Mouse (Mus musculus) hindbrain, embryonic 12.5 days (tissue): ENCODE data around the gene Mpl. TPM values are rescaled to one million over a fixed set of nuclear protein-coding genes. Genes with fewer than 3 reads are reported as not detected.

ENCODE experiments used
- ATAC-seq: fragments of 200-750 bp; cut with Nextera tagmentation; 2 replicates; pipeline ENCODE4 v1.8.0; 2017; ENCODE audit warnings: moderate TSS enrichment; ENCODE audit not compliant: low FRiP score
- H3K27ac ChIP-seq: fragments of 300-500 bp; sonication (generic); 2 replicates; pipeline ENCODE4 v1.5.1; 2016; ENCODE audit warnings: mild to moderate bottlenecking
- H3K27me3 ChIP-seq: fragments of 300-500 bp; sonication (generic); 2 replicates; pipeline ENCODE4 v1.6.1; 2016; ENCODE audit warnings: mild to moderate bottlenecking
- H3K36me3 ChIP-seq: fragments of 300-500 bp; sonication (generic); 2 replicates; pipeline ENCODE4 v1.6.1; 2016; ENCODE audit warnings: mild to moderate bottlenecking
- H3K4me1 ChIP-seq: fragments of 300-500 bp; sonication (generic); 2 replicates; pipeline ENCODE4 v1.6.1; 2016
- H3K4me2 ChIP-seq: fragments of 300-500 bp; sonication (generic); replicated peaks from 2 replicates; pipeline ENCODE4 v1.6.1; 2016; ENCODE audit warnings: mild to moderate bottlenecking
- H3K4me3 ChIP-seq: fragments of 300-500 bp; sonication (generic); 2 replicates; pipeline ENCODE4 v1.5.1; 2016; ENCODE audit warnings: mild to moderate bottlenecking
- H3K9ac ChIP-seq: fragments of 300-500 bp; sonication (generic); 2 replicates; pipeline ENCODE4 v1.6.1; 2016; ENCODE audit warnings: mild to moderate bottlenecking, moderate library complexity
- H3K9me3 ChIP-seq: fragments of 300-500 bp; sonication (generic); replicated peaks from 2 replicates; pipeline ENCODE4 v1.6.1; 2016; ENCODE audit warnings: mild to moderate bottlenecking
- WGBS: fragments of 180-500 bp; shearing (Covaris S2); methylation state at CpG from one replicate; pipeline ENCODE4 v1.1.7; 2016; 5-methylcytosine and 5-hydroxymethylcytosine counted together
- polyA plus RNA-seq: library from polyadenylated mRNA; unstranded; fragments of >200 nt; fragmentation: Nextera tagmentation; extraction: Ambion mirVana; gene quantifications from 2 replicates; pipeline ENCODE4 v1.2.1, GENCODE M21; 2016

The Mpl gene
- polyA plus RNA-seq, 1 experiment from 2014 or later, result 0.56 TPM

- peak; percentile 78 for ATAC-seq
- Histone ChIP-seq H3K9me3 (no peaks in the 10 kb centered on the region), H3K9ac (peak overlapping the region; percentile 53; the same call in 1 of the 2 replicates), H3K4me1 (peaks cover 17% of the 10 kb centered on the region), H3K4me2 (peak overlapping the region; percentile 82), H3K4me3 (peak overlapping the region; percentile 37), H3K27ac (no peak overlapping the region), H3K27me3 (peaks cover 6% of the 10 kb centered on the region), H3K36me3 (no peaks in the 10 kb centered on the region)
- 22% methylated on average over 18 of the region's 18 CpGs for WGBS
Observed at GRCm38 (mm10) chr4:118445781-118446414, 11.4 kb downstream of the Mpl start.

- no peak overlapping the region for H3K9ac ChIP-seq
- no peak overlapping the region for H3K4me3 ChIP-seq
- H3K4me1 ChIP-seq, result peaks cover 17% of the 10 kb centered on the region
- peaks cover 6% of the 10 kb centered on the region for H3K27me3 ChIP-seq
- WGBS, result 92% methylated on average over 10 of the region's 10 CpGs
- H3K4me2 ChIP-seq, result no peak overlapping the region
- no peak overlapping the region for H3K27ac ChIP-seq
- no peaks in the 10 kb centered on the region for H3K9me3 ChIP-seq
- no peak for ATAC-seq
- no peaks in the 10 kb centered on the region for H3K36me3 ChIP-seq
Observed at GRCm38 (mm10) chr4:118445088-118445487, 12.2 kb downstream of the Mpl start.

GRCm38 (mm10) chr4:118437829-118438253 lies 19.5 kb downstream of the Mpl start:
- no peaks in the 10 kb centered on the region for H3K9me3 ChIP-seq
- ATAC-seq, result peak; percentile 47
- peaks cover 36% of the 10 kb centered on the region for H3K4me1 ChIP-seq
- peak overlapping the region; percentile 71 for H3K4me3 ChIP-seq
- 9% methylated on average over 12 of the region's 12 CpGs for WGBS
- H3K4me2 ChIP-seq, result peak overlapping the region; percentile 99
- no peaks in the 10 kb centered on the region for H3K27me3 ChIP-seq
- H3K9ac ChIP-seq, result peak overlapping the region; percentile 65
- H3K36me3 ChIP-seq, result peaks cover 14% of the 10 kb centered on the region
- H3K27ac ChIP-seq, result peak overlapping the region; percentile 88

GRCm38 (mm10) chr4:118436820-118437603 lies 20.3 kb downstream of the Mpl start, which contains the start of gene Cdc20:
Gene Cdc20 (minus strand): TSS chr4:118437352.
- H3K4me2 ChIP-seq, result peak within 1 kb of the TSS; percentile 99
- WGBS, result under 1% methylated on average over 64 of the region's 67 CpGs
- H3K4me3 ChIP-seq, result peak within 1 kb of the TSS; percentile 71
- peaks cover 36% of the 10 kb centered on the region for H3K4me1 ChIP-seq
- peak; percentile 95 for ATAC-seq
- H3K27ac ChIP-seq, result peak within 1 kb of the TSS; percentile 88
- H3K9ac ChIP-seq, result peak within 1 kb of the TSS; percentile 82
- H3K36me3 ChIP-seq, result peaks cover 22% of the 10 kb centered on the region
- no peaks in the 10 kb centered on the region for H3K27me3 ChIP-seq
- no peaks in the 10 kb centered on the region for H3K9me3 ChIP-seq

GRCm38 (mm10) chr4:118432332-118432731 lies 25.0 kb downstream of the Mpl start:
- no peak overlapping the region for H3K9ac ChIP-seq
- H3K36me3 ChIP-seq, result peaks cover 40% of the 10 kb centered on the region
- H3K4me3 ChIP-seq, result no peak overlapping the region
- H3K27ac ChIP-seq, result no peak overlapping the region
- no peaks in the 10 kb centered on the region for H3K27me3 ChIP-seq
- peaks cover 52% of the 10 kb centered on the region for H3K4me1 ChIP-seq
- no peak overlapping the region for H3K4me2 ChIP-seq
- H3K9me3 ChIP-seq, result no peaks in the 10 kb centered on the region
- ATAC-seq, result no peak
- 41% methylated on average over 8 of the region's 8 CpGs for WGBS

- Histone ChIP-seq H3K27ac (no peak overlapping the region), H3K36me3 (peaks cover 40% of the 10 kb centered on the region), H3K4me2 (peak overlapping the region; percentile 79), H3K4me3 (peak overlapping the region; percentile 52; the same call in 1 of the 2 replicates), H3K4me1 (peaks cover 31% of the 10 kb centered on the region), H3K27me3 (no peaks in the 10 kb centered on the region), H3K9me3 (no peaks in the 10 kb centered on the region), H3K9ac (no peak overlapping the region)
- no peak for ATAC-seq
- 58% methylated on average over 7 of the region's 7 CpGs for WGBS
Observed at GRCm38 (mm10) chr4:118429215-118429895, 28.0 kb downstream of the Mpl start.

GRCm38 (mm10) chr4:118428531-118429214 lies 28.6 kb downstream of the Mpl start:
- Histone ChIP-seq H3K9me3 (no peaks in the 10 kb centered on the region), H3K9ac (peak overlapping the region; percentile 58), H3K27me3 (no peaks in the 10 kb centered on the region), H3K27ac (peak overlapping the region; percentile 56), H3K36me3 (peaks cover 34% of the 10 kb centered on the region), H3K4me2 (peak overlapping the region; percentile 79), H3K4me3 (peak overlapping the region; percentile 52), H3K4me1 (peaks cover 28% of the 10 kb centered on the region)
- 53% methylated on average over 15 of the region's 15 CpGs for WGBS
- ATAC-seq, result peak; percentile 16; the same call in 1 of the 2 replicates

GRCm38 (mm10) chr4:118427768-118428451 lies 29.4 kb downstream of the Mpl start, which contains the start of gene Elovl1:
Gene Elovl1 (plus strand): TSS chr4:118428093.
- H3K36me3 ChIP-seq, result peaks cover 27% of the 10 kb centered on the region
- peak within 1 kb of the TSS; percentile 56 for H3K27ac ChIP-seq
- peak within 1 kb of the TSS; percentile 58 for H3K9ac ChIP-seq
- peak within 1 kb of the TSS; percentile 52 for H3K4me3 ChIP-seq
- H3K27me3 ChIP-seq, result no peaks in the 10 kb centered on the region
- H3K9me3 ChIP-seq, result no peaks in the 10 kb centered on the region
- H3K4me1 ChIP-seq, result peaks cover 28% of the 10 kb centered on the region
- peak within 1 kb of the TSS; percentile 79 for H3K4me2 ChIP-seq
- under 1% methylated on average over 23 of the region's 31 CpGs for WGBS
- ATAC-seq, result peak; percentile 96

- no peak for ATAC-seq
Observed at GRCm38 (mm10) chr4:118427415-118427767, 29.9 kb downstream of the Mpl start.

GRCm38 (mm10) chr4:118425374-118425773 lies 31.9 kb downstream of the Mpl start:
- Histone ChIP-seq H3K36me3 (peaks cover 26% of the 10 kb centered on the region), H3K4me3 (no peak overlapping the region), H3K27ac (no peak overlapping the region), H3K27me3 (no peaks in the 10 kb centered on the region), H3K4me2 (no peak overlapping the region), H3K9ac (peak overlapping the region; percentile 18; the same call in 1 of the 2 replicates), H3K4me1 (peaks cover 28% of the 10 kb centered on the region), H3K9me3 (no peaks in the 10 kb centered on the region)
- no peak for ATAC-seq
- WGBS, result 96% methylated on average over 1 of the region's 1 CpGs

More at GRCm38 (mm10) chr4:118427415-118427767, 29.9 kb downstream of the Mpl start:
- Histone ChIP-seq H3K9me3 (no peaks in the 10 kb centered on the region), H3K27ac (peak overlapping the region; percentile 56; the same call in 1 of the 2 replicates), H3K4me3 (peak overlapping the region; percentile 52), H3K36me3 (peaks cover 26% of the 10 kb centered on the region), H3K9ac (peak overlapping the region; percentile 58), H3K4me1 (peaks cover 28% of the 10 kb centered on the region), H3K4me2 (peak overlapping the region; percentile 79), H3K27me3 (no peaks in the 10 kb centered on the region)
- 7% methylated on average over 5 of the region's 5 CpGs for WGBS

- Histone ChIP-seq H3K9me3 (no peaks in the 10 kb centered on the region), H3K27me3 (no peaks in the 10 kb centered on the region), H3K4me2 (no peak overlapping the region), H3K36me3 (peaks cover 31% of the 10 kb centered on the region), H3K9ac (no peak overlapping the region), H3K27ac (no peak overlapping the region), H3K4me1 (peaks cover 26% of the 10 kb centered on the region), H3K4me3 (no peak overlapping the region)
- 88% methylated on average over 4 of the region's 4 CpGs for WGBS
- no peak for ATAC-seq
Observed at GRCm38 (mm10) chr4:118424541-118425160, 32.7 kb downstream of the Mpl start.
